Mouse (Mus musculus) intestine, embryonic 14.5 days (tissue): Measurements from ENCODE around the gene Dst. TPM values are rescaled to one million over a fixed set of nuclear protein-coding genes. Genes with fewer than 3 reads are reported as not detected.

Experiments used
- ATAC-seq: fragments of 200-750 bp; cut with Nextera tagmentation; replicated peaks from 2 replicates; pipeline ENCODE4 v1.8.0; 2017; ENCODE audit warnings: low read depth, moderate number of reproducible peaks, moderate TSS enrichment, moderate library complexity; ENCODE audit not compliant: low FRiP score, low TSS enrichment
- DNase-seq: peaks from one replicate; pipeline ENCODE4 v3.0.0-alpha.2; 2018; ENCODE audit warnings: low spot score
- H3K27ac ChIP-seq: fragments of 300-500 bp; sonication (generic); 2 replicates; pipeline ENCODE4 v1.5.1; 2014; ENCODE audit warnings: low read depth, mild to moderate bottlenecking, control low read depth
- H3K27me3 ChIP-seq: fragments of 300-500 bp; sonication (generic); replicated peaks from 2 replicates; pipeline ENCODE4 v1.6.1; 2014; ENCODE audit warnings: low read length, control low read depth; ENCODE audit not compliant: control insufficient read depth, insufficient read depth
- H3K36me3 ChIP-seq: fragments of 300-500 bp; sonication (generic); 2 replicates; pipeline ENCODE4 v1.6.1; 2014; ENCODE audit warnings: low read length, control low read depth; ENCODE audit not compliant: control insufficient read depth, insufficient read depth
- H3K4me1 ChIP-seq: fragments of 300-500 bp; sonication (generic); replicated peaks from 2 replicates; pipeline ENCODE4 v1.6.1; 2014; ENCODE audit warnings: low read length, control low read depth, mixed read lengths; ENCODE audit not compliant: control insufficient read depth, insufficient read depth
- H3K4me2 ChIP-seq: fragments of 300-500 bp; sonication (generic); 2 replicates; pipeline ENCODE4 v1.6.1; 2014; ENCODE audit warnings: low read length
- H3K4me3 ChIP-seq: fragments of 300-500 bp; sonication (generic); 2 replicates; pipeline ENCODE4 v1.5.1; 2014; ENCODE audit warnings: low read depth, low read length, control low read depth, mixed read lengths
- H3K9ac ChIP-seq: fragments of 300-500 bp; sonication (generic); 2 replicates; pipeline ENCODE4 v1.6.1; 2014; ENCODE audit warnings: mild to moderate bottlenecking, low read length
- H3K9me3 ChIP-seq: fragments of 300-500 bp; sonication (generic); 2 replicates; pipeline ENCODE4 v1.6.1; 2016; ENCODE audit warnings: low read length, control low read depth; ENCODE audit not compliant: control insufficient read depth
- WGBS: fragments of 180-500 bp; shearing (Covaris S2); extraction: QIAGEN DNeasy Blood & Tissue Kit; methylation state at CpG from one replicate; pipeline ENCODE4 v1.1.7; 2014; 5-methylcytosine and 5-hydroxymethylcytosine counted together
- polyA plus RNA-seq: library from polyadenylated mRNA; unstranded; fragments of >200 nt; fragmentation: Nextera tagmentation; extraction: Ambion mirVana; gene quantifications from 2 replicates; pipeline ENCODE4 v1.2.1, GENCODE M21; 2014

The Dst gene
- polyA plus RNA-seq, 1 experiment from 2014 or later, result 27.7 TPM

DNA sequence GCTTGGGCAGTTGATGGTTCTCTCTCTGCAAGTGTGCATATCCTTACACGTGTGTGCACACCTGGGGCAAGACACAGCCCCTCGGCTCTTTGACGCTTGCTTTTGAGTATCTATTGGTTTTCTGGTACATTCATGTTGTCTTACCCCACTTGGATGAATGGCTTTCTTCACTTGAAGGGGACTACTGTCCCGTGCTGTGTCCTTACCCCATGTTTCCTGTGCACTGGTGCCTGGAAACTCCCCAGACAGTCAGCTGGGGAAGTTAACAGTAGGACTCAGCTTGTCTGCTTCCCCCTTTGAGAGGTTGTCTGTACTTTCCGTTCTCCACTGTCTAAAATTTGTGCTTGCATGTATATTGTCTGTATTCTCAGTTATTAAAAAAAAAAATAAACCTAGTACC is 120.7 kb downstream of the Dst start:
- DNase-seq (no peak), ATAC-seq (no peak)
- 67% methylated on average over 5 of the region's 5 CpGs for WGBS
- Histone ChIP-seq H3K4me3 (no peak overlapping the region), H3K4me2 (no peak overlapping the region), H3K36me3 (no peaks in the 10 kb centered on the region), H3K9me3 (no peaks in the 10 kb centered on the region), H3K9ac (no peak overlapping the region), H3K27me3 (no peaks in the 10 kb centered on the region), H3K4me1 (no peaks in the 10 kb centered on the region), H3K27ac (no peak overlapping the region)

DNA sequence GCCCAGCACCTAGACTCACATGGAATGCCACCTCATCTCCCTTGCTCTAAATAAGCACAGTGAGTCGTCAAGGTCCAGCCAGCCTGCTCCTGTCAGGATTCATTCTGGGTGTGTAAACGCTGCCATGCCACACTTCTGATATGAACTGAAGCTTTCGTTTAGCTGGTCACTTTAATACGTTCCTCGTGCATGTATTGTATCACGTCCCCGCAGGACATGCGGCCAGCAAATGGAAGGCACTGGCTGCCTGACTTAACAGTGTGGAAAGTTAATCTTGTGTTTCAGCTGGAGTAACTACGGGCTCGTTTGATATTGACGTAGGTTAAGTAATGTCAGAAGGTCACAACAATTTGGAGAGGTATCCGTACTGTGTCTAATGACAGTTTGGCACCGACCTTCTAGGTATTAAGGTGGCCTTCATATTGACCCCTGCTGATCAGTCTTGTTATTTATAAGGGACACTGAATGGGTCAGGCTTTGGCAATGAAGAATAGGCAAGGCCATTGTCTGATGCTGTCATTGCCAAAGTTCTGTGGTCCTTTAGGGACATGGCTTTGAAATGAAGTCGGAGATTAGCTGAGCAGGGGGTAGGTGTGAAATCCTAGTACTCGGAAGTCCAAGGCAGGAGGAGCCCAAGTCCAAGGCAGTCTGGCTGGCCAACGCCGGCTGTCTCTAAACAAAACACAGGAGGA is 122.5 kb downstream of the Dst start:
- WGBS, result 83% methylated on average over 17 of the region's 17 CpGs
- no peak overlapping the region for H3K4me3 ChIP-seq
- no peaks in the 10 kb centered on the region; the same call in 1 of the 2 replicates for H3K4me1 ChIP-seq
- ATAC-seq, result no peak
- no peak overlapping the region for H3K4me2 ChIP-seq
- no peak overlapping the region for H3K9ac ChIP-seq
- H3K9me3 ChIP-seq, result no peaks in the 10 kb centered on the region
- no peak overlapping the region for H3K27ac ChIP-seq
- H3K36me3 ChIP-seq, result no peaks in the 10 kb centered on the region
- H3K27me3 ChIP-seq, result no peaks in the 10 kb centered on the region
- DNase-seq, result no peak

DNA sequence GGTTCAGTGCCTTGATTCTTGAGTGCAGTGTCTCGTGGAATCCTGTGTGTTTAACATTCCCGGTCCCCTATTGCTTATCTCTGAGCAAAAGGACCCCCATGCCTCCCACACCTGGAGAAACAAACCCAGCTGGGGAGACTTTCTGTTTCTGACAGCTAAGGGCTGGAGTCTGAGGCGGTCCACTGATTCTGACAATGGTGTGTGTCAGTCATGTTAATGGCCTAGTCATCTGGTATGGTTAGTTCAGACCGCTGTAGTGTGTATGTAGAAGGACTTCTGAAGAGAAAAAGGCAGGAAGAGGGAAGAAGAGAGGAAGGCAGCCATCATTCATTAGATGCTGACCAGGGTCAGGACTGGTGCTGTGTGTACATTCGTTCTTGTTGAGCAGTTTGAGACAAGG is 125.0 kb downstream of the Dst start:
- no peak for DNase-seq
- no peaks in the 10 kb centered on the region for H3K27me3 ChIP-seq
- no peak for ATAC-seq
- WGBS, result 49% methylated on average over 5 of the region's 5 CpGs
- no peak overlapping the region for H3K9ac ChIP-seq
- H3K4me1 ChIP-seq, result no peaks in the 10 kb centered on the region; the same call in 1 of the 2 replicates
- H3K27ac ChIP-seq, result no peak overlapping the region
- no peaks in the 10 kb centered on the region for H3K9me3 ChIP-seq
- H3K36me3 ChIP-seq, result no peaks in the 10 kb centered on the region
- H3K4me3 ChIP-seq, result no peak overlapping the region
- H3K4me2 ChIP-seq, result no peak overlapping the region

DNA sequence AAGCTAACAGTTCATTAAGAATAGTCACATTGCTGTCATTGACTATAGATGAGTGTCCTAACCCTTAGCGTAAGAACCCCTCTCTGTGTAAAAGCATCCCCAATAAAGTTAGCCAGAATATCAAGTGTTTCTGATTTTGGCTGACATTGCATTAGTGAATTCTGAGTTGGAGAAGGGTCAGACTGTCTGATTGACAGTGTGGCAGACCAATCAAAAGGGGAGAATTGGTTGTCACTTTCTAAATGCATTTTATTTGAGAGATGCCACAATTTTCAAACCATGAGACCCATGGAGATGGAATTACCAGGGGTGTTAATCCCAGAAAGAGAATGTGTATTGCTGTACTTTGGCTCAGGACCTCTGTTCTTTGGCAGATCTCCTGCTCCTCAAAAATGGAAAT is 125.5 kb downstream of the Dst start:
- H3K4me1 ChIP-seq, result no peaks in the 10 kb centered on the region; the same call in 1 of the 2 replicates
- H3K27me3 ChIP-seq, result no peaks in the 10 kb centered on the region
- DNase-seq (no peak), ATAC-seq (no peak)
- H3K9ac ChIP-seq, result no peak overlapping the region
- H3K9me3 ChIP-seq, result no peaks in the 10 kb centered on the region
- H3K27ac ChIP-seq, result no peak overlapping the region
- no peak overlapping the region for H3K4me3 ChIP-seq
- no peak overlapping the region for H3K4me2 ChIP-seq
- 94% methylated on average over 1 of the region's 1 CpGs for WGBS
- H3K36me3 ChIP-seq, result no peaks in the 10 kb centered on the region

DNA sequence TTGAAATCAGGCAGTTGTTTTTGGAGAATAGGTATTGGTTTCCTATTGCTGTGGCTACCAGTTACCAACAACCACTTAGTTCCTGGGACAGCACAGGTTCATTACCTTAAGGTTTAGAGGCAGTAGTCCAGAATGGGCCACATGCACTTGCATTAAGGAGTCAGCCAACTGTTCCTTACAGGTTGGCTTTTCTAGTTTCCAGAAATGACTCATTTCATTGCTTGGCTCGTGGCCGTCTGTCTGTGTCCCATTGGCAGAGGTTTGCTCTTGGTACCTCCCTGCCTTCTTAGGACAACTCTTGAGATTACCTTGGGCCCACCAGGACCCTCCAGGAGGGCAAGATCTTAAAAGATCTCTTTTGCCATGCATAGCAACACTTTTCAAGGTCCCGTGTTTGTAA is 125.9 kb downstream of the Dst start:
- no peak overlapping the region for H3K4me2 ChIP-seq
- H3K36me3 ChIP-seq, result no peaks in the 10 kb centered on the region
- no peak overlapping the region for H3K27ac ChIP-seq
- H3K4me3 ChIP-seq, result no peak overlapping the region
- DNase-seq (no peak), ATAC-seq (no peak)
- H3K27me3 ChIP-seq, result no peaks in the 10 kb centered on the region
- no peaks in the 10 kb centered on the region; the same call in 1 of the 2 replicates for H3K4me1 ChIP-seq
- no peaks in the 10 kb centered on the region for H3K9me3 ChIP-seq
- no peak overlapping the region for H3K9ac ChIP-seq
- 90% methylated on average over 3 of the region's 3 CpGs for WGBS

DNA sequence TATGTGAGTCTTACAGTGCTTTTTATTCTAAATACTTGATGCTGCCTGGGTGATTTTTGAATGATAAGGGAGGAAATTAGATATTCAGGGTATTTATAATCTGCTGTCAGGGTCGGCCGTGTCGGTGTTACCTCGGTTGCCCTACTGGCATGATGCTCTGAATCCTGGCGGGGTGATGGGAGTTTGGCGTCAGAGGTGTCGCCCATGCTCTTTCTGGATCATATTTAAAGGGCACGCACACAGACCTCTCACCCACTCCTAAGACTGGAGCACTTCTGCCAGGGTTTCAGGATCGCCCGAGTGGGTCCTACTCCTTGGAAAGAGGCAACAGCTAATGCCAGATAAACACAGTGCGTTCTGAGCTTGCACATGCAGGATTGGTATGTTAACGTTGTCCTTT is 128.1 kb downstream of the Dst start:
- Histone ChIP-seq H3K4me1 (no peaks in the 10 kb centered on the region; the same call in 1 of the 2 replicates), H3K4me2 (no peak overlapping the region), H3K9ac (no peak overlapping the region), H3K27ac (no peak overlapping the region), H3K27me3 (no peaks in the 10 kb centered on the region), H3K9me3 (no peaks in the 10 kb centered on the region), H3K4me3 (no peak overlapping the region), H3K36me3 (no peaks in the 10 kb centered on the region)
- ATAC-seq (no peak), DNase-seq (no peak)
- 79% methylated on average over 12 of the region's 12 CpGs for WGBS

DNA sequence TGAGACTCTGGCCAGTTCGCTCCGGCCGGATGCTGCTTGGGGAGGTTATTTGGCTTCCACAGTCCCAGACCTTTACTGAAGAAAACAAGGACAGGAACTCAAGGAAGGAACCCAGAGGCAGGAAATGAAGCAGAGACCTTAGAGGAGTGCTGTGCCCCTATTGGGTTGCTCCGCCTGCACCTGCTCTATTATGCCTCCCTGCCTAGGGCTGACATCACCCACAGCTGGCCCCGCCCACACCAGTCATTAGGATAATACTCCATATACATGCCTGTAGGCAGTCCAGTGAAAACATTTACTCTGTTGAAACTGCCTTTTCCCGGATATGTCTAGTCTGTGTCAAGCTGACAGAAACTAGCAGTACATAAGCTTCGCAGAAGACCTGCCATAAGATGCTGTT is 130.5 kb downstream of the Dst start:
- ATAC-seq, result no peak
- DNase-seq, result no peak
- no peaks in the 10 kb centered on the region for H3K36me3 ChIP-seq
- no peaks in the 10 kb centered on the region for H3K27me3 ChIP-seq
- no peak overlapping the region for H3K9ac ChIP-seq
- H3K4me1 ChIP-seq, result no peaks in the 10 kb centered on the region; the same call in 1 of the 2 replicates
- no peaks in the 10 kb centered on the region for H3K9me3 ChIP-seq
- no peak overlapping the region for H3K4me2 ChIP-seq
- H3K4me3 ChIP-seq, result no peak overlapping the region
- 89% methylated on average over 7 of the region's 7 CpGs for WGBS
- H3K27ac ChIP-seq, result no peak overlapping the region

DNA sequence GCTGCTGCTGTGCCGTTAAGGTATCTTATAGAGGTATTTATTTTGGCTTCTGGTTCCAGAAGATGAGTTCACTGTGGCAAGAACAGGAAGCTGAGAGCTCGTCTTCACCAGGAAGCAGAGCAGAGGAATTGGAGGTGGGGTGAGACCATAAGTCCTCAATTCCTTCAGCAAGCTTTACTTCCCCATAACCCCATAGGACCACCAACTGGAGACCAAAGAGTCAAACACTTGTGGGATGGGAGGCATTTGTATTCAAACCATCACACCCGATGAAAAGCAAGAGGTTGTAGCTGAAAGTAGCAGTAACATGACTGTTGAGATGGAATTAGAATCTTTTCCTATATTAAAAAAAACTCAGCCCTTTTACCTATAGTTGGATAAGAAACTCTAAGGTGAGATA is 132.0 kb downstream of the Dst start:
- Histone ChIP-seq H3K9me3 (no peaks in the 10 kb centered on the region), H3K4me3 (no peak overlapping the region), H3K27ac (no peak overlapping the region), H3K9ac (no peak overlapping the region), H3K4me1 (no peaks in the 10 kb centered on the region; the same call in 1 of the 2 replicates), H3K27me3 (no peaks in the 10 kb centered on the region), H3K36me3 (no peaks in the 10 kb centered on the region), H3K4me2 (no peak overlapping the region)
- ATAC-seq (no peak), DNase-seq (no peak)
- WGBS, result 56% methylated on average over 3 of the region's 3 CpGs
